Mouse (Mus musculus) stomach, postnatal 0 days (tissue): ENCODE data around the gene Arhgap42.

Experiments used
- CTCF ChIP-seq: IDR thresholded peaks from 2 replicates; pipeline ENCODE4 v1.5.1; 2016; ENCODE audit warnings: antibody characterized with exemption, low read depth, mild to moderate bottlenecking, moderate library complexity
- EP300 ChIP-seq: optimal IDR thresholded peaks from 2 replicates; pipeline ENCODE3; 2016; ENCODE audit warnings: antibody characterized with exemption

DNA sequence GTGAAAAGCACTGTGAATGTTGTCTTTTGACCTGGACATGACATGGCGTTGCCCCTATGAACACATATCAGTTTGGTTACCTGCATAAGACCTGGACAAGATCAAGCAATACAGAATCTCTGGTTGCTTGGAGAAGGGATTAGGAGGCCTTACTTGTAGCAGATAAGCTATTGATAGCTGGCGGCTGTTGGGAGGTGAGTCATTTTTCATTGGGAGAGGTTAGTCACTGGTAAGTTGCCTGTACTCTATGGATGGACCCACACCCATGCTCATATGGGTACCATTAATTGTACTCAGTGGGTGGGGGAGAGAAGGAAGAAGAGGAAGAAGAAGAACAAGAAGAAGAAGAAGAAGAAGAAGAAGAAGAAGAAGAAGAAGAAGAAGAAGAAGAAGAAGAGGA lies 23.6 kb upstream of the Arhgap42 start:
- TF ChIP-seq CTCF (no peak), EP300 (no peak)
